Mouse (Mus musculus) spleen, adult 18-20 months (tissue): ENCODE data around the gene Zdbf2.
"Not testable (repeated sequence)": the region's sequence is repeated elsewhere in the genome, so short reads cannot be mapped to it uniquely, and the experiment has no call there.

Experiments used
- DNase-seq, 2 experiments: peaks; one replicate each; pipeline ENCODE4 v3.0.0; 2022; ENCODE audit warnings: mixed read lengths in 2 of 2

The Zdbf2 gene

GRCm38 (mm10) chr1:63265461-63265860 is 7.6 kb upstream of the Zdbf2 start:
- no peak for DNase-seq

GRCm38 (mm10) chr1:63266121-63266520 is 6.9 kb upstream of the Zdbf2 start:
- DNase-seq, result no peak

- no peak for DNase-seq
These were observed 6.3 kb upstream of the Zdbf2 start for GRCm38 (mm10) chr1:63266716-63267115.

GRCm38 (mm10) chr1:63272125-63272675 is 865 bp upstream of the Zdbf2 start:
- DNase-seq, result no peak

GRCm38 (mm10) chr1:63273339-63273951 is 380 bp downstream of the Zdbf2 start:
- DNase-seq, result no peak

GRCm38 (mm10) chr1:63274046-63274730 is 1.1 kb downstream of the Zdbf2 start:
- no peak for DNase-seq

- no peak for DNase-seq
These were observed 5.0 kb downstream of the Zdbf2 start for GRCm38 (mm10) chr1:63278106-63278505.

- no peak for DNase-seq
These were observed 20.9 kb downstream of the Zdbf2 start for GRCm38 (mm10) chr1:63293965-63294364.

GRCm38 (mm10) chr1:63309661-63310060 is 36.6 kb downstream of the Zdbf2 start:
- DNase-seq, result no peak

GRCm38 (mm10) chr1:63323565-63324132 is 50.6 kb downstream of the Zdbf2 start:
- not testable (repeated sequence) for DNase-seq
